Mouse (Mus musculus): ENCODE data around the gene Agr2. TPM values are rescaled to one million over a fixed set of nuclear protein-coding genes. Genes with fewer than 3 reads are reported as not detected.

Agr2 gene
- polyA plus RNA-seq, 1 experiment from 2014 or later, result 0.32 TPM

DNA sequence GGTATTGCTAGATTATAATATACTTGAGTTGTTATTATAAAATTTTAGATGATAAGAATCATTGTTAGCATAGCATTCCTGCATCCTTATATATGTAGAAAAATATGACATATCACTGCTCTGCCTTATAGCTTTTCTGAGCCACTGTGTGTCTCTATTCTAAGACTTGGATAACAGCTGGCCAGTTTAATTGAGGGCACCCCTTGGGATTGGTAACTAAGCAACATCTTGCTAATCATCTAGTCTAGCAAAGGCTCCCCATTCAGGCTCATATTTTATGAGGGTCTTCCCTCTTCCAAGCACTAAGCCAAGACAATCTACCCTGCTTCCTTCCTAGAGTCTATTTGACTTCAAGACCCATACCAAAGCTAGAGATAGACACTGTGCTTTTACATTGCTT lies 1.4 kb downstream of the Agr2 start:
- no peak overlapping the region for H3K4me2 ChIP-seq (replicated peaks)
- no peaks in the 10 kb centered on the region for H3K9me3 ChIP-seq
- no peak for ATAC-seq (ENCODE audit: low FRiP score, low read depth)

DNA sequence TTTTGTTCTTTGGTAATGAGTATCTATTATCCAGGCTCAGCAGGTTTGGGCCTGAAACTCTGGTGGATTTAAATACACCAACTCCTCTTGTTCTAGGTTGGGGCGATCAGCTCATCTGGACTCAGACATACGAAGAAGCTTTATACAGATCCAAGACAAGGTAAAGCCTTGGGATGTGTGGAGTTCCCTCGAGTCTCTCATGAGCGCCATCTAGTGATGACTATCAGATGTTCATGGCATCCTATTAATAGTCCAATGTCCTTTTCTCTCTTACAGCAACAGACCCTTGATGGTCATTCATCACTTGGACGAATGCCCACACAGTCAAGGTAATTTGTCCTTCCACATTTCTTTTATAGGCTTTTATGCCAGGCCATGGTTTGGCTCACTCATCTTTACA lies 3.1 kb downstream of the Agr2 start:
- Histone ChIP-seq H3K9me3 (no peaks in the 10 kb centered on the region), H3K27ac (no peak overlapping the region), H3K4me3 (no peak overlapping the region), H3K27me3 (no peaks in the 10 kb centered on the region), H3K36me3 (no peaks in the 10 kb centered on the region), H3K9ac (no peak overlapping the region), H3K4me1 (0 out of 2 replicates have a peak, but pooled peaks cover 5% of the 10 kb centered on the region), H3K4me2 (replicated peaks) (no peak overlapping the region)
- ATAC-seq (ENCODE audit: low FRiP score, low read depth), result no peak
- 33% methylated on average over 5 of the region's 5 CpGs for WGBS

More for the DNA sequence above, 1.4 kb downstream of the Agr2 start:
- Histone ChIP-seq H3K9ac (no peak overlapping the region), H3K27me3 (no peaks in the 10 kb centered on the region), H3K4me1 (0 out of 2 replicates have a peak, but pooled peaks cover 5% of the 10 kb centered on the region), H3K27ac (no peak overlapping the region), H3K36me3 (no peaks in the 10 kb centered on the region), H3K4me3 (no peak overlapping the region)

DNA sequence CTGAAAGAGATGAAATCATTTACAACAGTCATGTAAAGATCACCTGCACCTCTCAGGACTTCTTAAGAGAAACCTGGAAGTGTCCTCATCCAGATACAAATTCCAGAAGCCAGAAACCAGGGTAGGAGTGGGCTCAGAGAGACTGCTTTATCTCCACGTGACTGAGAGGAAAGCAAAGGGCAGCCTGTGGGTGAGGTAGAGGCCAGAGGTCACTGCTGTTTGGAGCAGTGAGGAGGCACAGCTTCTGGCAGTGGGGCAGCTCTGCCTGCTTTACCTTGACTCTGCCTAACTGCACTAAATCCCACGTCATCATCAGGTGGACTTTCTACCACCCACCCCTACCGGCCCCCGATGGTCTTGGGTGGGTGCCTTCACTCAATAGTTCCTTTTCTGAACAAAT lies 12.0 kb downstream of the Agr2 start:
- Histone ChIP-seq H3K4me1 (no peaks in the 10 kb centered on the region), H3K27ac (no peak overlapping the region), H3K4me2 (replicated peaks) (no peak overlapping the region), H3K36me3 (no peaks in the 10 kb centered on the region), H3K9ac (no peak overlapping the region), H3K9me3 (no peaks in the 10 kb centered on the region), H3K4me3 (no peak overlapping the region), H3K27me3 (no peaks in the 10 kb centered on the region)
- no peak for ATAC-seq (ENCODE audit: low FRiP score, low read depth)
- 66% methylated on average over 4 of the region's 4 CpGs for WGBS

DNA sequence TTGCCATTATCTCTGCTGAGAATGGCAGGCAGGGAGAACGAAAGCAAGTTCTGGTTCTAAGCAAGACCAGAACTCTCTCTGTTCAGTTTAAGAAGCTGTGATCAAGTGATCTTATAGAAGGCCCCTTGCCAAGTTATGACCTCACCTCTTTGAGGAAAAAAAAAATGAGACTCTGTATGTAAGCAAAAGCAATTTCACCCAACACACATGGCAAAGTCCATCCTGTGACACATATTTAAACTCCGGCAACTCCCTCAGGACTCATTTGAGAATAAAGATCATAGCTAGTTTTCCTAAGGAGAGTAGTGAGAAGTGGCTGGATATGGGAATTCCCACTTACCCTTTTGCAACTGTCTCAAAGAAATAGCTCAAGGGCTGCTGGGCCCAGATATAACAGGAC lies 14.9 kb downstream of the Agr2 start:
- Histone ChIP-seq H3K36me3 (no peaks in the 10 kb centered on the region), H3K27me3 (no peaks in the 10 kb centered on the region), H3K4me2 (replicated peaks) (no peak overlapping the region), H3K4me1 (no peaks in the 10 kb centered on the region), H3K9ac (no peak overlapping the region), H3K9me3 (no peaks in the 10 kb centered on the region), H3K4me3 (no peak overlapping the region), H3K27ac (no peak overlapping the region)
- WGBS, result 66% methylated on average over 2 of the region's 2 CpGs
- ATAC-seq (ENCODE audit: low FRiP score, low read depth), result no peak

DNA sequence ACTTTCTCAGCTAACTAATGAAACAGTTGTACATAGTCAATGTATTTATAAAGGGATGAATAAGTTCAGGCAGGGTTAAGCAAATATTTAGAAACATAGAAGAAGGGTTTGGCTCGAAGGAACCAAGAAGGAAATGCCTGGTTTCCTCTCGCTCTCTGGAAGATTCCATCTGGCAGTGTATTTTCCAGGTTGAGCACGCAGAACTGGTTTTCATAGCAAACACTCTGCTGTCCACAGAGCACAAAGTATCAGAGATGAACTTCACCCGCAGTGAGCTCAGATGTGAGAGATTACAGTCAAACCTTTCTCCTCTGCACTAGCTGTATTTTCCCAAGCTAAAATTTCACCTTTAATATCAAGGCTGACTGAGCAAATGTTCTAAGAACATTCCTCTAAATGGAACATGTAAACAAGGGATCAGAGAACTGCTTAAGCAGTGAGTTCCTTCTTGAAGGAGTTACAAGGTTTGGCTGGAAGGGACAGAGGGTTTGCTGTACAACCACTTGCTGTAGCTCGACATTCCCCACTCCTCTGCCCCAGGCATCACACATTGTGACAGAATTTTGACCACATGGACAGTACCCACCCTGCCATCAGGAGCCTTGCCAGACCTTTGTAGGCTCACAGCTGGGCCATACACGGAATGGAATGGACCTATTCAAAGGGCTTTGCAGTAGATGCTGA lies 15.8 kb downstream of the Agr2 start:
- no peaks in the 10 kb centered on the region for H3K4me1 ChIP-seq
- no peak overlapping the region for H3K9ac ChIP-seq
- WGBS, result 70% methylated on average over 6 of the region's 6 CpGs
- no peaks in the 10 kb centered on the region for H3K9me3 ChIP-seq
- no peaks in the 10 kb centered on the region for H3K36me3 ChIP-seq
- no peak overlapping the region for H3K4me3 ChIP-seq
- H3K4me2 ChIP-seq (replicated peaks), result no peak overlapping the region
- H3K27me3 ChIP-seq, result no peaks in the 10 kb centered on the region
- no peak overlapping the region for H3K27ac ChIP-seq
- ATAC-seq (ENCODE audit: low FRiP score, low read depth), result no peak

DNA sequence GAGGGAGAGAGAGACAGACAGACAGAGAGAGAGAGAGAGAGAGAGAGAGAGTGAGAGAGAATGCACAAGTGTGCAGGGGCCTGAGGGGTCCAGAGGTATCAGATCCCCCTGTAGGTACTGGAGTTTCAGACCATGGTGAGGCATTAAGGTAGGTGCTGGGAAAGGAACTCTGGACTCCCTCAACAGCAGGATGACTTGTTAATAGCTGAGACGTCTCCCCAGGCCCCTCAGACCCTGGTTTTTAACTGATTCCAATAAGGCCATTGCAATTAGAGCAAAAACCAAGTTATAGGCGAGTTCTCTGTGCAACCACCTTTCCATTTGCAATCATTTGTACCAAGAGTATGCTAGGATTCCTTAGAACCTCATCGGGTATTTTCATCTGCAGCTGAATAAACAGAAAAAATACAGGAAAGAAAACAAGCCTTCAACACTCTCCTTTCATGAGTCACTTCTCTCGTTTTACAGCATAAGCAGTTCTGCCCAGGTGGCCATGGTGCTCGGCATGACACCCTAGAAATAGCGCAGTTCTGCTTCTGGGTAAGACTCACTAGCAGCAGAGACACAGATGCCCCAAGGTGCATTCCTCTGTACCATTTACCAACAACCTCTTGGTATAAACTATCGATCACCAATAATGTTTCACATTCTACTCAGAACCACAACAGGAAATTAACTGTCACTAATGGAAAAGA lies 20.7 kb downstream of the Agr2 start:
- H3K9ac ChIP-seq, result no peak overlapping the region
- H3K4me3 ChIP-seq, result no peak overlapping the region
- H3K27me3 ChIP-seq, result no peaks in the 10 kb centered on the region
- no peak for ATAC-seq (ENCODE audit: low FRiP score, low read depth)
- WGBS, result 61% methylated on average over 7 of the region's 7 CpGs
- no peak overlapping the region for H3K4me2 ChIP-seq (replicated peaks)
- H3K27ac ChIP-seq, result no peak overlapping the region
- no peaks in the 10 kb centered on the region for H3K4me1 ChIP-seq
- peaks cover 4% of the 10 kb centered on the region; the same call in 1 of the 2 replicates for H3K9me3 ChIP-seq
- no peaks in the 10 kb centered on the region; the same call in 1 of the 2 replicates for H3K36me3 ChIP-seq

DNA sequence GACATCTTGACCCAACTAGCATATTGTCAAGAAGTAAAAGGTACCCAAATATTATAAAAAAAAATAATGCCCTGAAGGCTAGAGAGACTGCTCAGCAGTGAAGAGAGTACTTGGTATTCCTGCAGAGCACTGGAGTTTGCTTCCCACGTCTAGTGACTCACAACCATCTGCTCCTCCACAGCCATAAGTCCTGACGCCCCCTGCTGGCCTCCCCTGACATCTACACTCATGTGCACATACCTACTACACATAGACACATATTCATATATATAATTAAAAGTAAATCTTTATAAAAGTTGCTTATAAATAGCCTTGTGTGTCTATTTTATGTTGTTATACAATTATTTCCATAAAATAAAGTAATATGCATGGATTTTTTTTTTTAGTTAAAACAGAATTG lies 25.1 kb downstream of the Agr2 start:
- Histone ChIP-seq H3K9ac (no peak overlapping the region), H3K4me3 (no peak overlapping the region)

DNA sequence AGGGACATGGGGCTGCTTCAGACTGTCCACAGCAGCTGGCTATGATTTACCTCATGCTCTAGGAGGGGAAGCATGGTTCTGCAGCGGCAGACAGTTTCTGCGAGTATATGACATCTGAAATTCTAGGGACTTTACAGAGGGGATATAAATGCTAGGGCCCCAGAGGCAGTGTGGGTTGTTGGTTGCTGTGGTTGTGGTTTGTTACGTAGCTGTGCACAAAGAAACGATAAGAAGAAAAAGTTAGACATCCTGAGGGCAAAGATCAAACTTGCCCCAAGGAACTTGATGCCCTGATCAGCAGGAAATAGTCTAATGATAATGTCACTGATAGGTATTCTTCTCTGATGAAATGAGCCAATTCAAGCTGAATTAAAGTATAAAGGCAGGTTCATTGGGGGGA lies 26.9 kb downstream of the Agr2 start:
- H3K27ac ChIP-seq, result no peak overlapping the region
- peaks cover 4% of the 10 kb centered on the region; the same call in 1 of the 2 replicates for H3K9me3 ChIP-seq
- no peak overlapping the region for H3K4me2 ChIP-seq (replicated peaks)
- H3K4me3 ChIP-seq, result no peak overlapping the region
- ATAC-seq (ENCODE audit: low FRiP score, low read depth), result no peak
- H3K27me3 ChIP-seq, result no peaks in the 10 kb centered on the region
- H3K36me3 ChIP-seq, result peaks cover 8% of the 10 kb centered on the region; the same call in 1 of the 2 replicates
- H3K4me1 ChIP-seq, result no peaks in the 10 kb centered on the region
- H3K9ac ChIP-seq, result no peak overlapping the region
- WGBS, result 87% methylated on average over 4 of the region's 4 CpGs

More for the DNA sequence above, 25.1 kb downstream of the Agr2 start:
- Histone ChIP-seq H3K9me3 (peaks cover 4% of the 10 kb centered on the region; the same call in 1 of the 2 replicates), H3K4me2 (replicated peaks) (no peak overlapping the region), H3K27me3 (no peaks in the 10 kb centered on the region), H3K27ac (no peak overlapping the region), H3K36me3 (peaks cover 8% of the 10 kb centered on the region; the same call in 1 of the 2 replicates), H3K4me1 (no peaks in the 10 kb centered on the region)
- 72% methylated on average over 2 of the region's 2 CpGs for WGBS
- ATAC-seq (ENCODE audit: low FRiP score, low read depth), result no peak

DNA sequence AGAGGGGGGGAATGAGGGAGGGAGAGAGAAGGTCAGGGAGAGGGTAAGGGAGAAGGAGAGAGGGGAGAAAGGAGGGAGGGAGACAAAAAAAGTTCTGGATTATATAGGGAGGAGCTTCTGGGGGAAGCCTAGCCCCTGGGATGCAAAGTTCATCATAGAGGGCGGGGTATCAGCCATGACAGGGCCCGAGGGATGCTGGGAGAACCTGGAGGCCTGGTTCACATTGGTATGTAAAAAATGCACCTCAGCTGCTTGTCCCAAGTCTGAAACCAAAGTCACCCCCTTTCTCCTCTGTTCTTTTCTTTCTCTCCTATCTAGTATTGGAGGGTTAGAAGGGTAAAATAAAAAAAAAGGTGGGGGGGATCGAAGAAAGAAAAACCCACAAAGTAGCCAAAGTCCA lies 27.4 kb downstream of the Agr2 start:
- no peak overlapping the region for H3K27ac ChIP-seq

DNA sequence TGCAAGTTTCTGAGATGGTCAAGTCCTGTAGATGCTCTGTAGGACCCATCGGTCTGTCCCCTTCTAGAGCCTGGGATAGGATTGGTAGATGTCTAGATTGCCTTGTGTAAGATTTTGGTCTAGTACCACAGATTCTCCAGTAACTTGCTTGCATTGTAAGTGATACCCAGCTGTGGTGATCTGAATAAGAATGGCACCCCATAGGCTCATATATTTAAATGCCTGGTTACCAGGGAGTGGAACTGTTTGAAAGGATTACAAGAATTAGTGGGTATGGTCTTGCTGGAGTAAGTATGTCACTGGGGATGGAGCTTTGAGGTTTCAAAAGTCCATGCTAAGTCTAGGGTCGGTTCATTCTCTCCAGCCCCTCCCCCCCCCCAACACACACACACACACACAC lies 28.0 kb downstream of the Agr2 start:
- Histone ChIP-seq H3K4me1 (no peaks in the 10 kb centered on the region), H3K4me3 (no peak overlapping the region)
- WGBS, result 82% methylated on average over 2 of the region's 2 CpGs

More for the DNA sequence above, 27.4 kb downstream of the Agr2 start:
- no peak overlapping the region for H3K4me3 ChIP-seq
- peaks cover 8% of the 10 kb centered on the region; the same call in 1 of the 2 replicates for H3K36me3 ChIP-seq
- no peaks in the 10 kb centered on the region for H3K27me3 ChIP-seq
- ATAC-seq (ENCODE audit: low FRiP score, low read depth), result no peak
- WGBS, result 90% methylated on average over 3 of the region's 3 CpGs
- no peak overlapping the region for H3K4me2 ChIP-seq (replicated peaks)
- H3K9me3 ChIP-seq, result peaks cover 4% of the 10 kb centered on the region; the same call in 1 of the 2 replicates
- H3K9ac ChIP-seq, result no peak overlapping the region
- no peaks in the 10 kb centered on the region for H3K4me1 ChIP-seq

DNA sequence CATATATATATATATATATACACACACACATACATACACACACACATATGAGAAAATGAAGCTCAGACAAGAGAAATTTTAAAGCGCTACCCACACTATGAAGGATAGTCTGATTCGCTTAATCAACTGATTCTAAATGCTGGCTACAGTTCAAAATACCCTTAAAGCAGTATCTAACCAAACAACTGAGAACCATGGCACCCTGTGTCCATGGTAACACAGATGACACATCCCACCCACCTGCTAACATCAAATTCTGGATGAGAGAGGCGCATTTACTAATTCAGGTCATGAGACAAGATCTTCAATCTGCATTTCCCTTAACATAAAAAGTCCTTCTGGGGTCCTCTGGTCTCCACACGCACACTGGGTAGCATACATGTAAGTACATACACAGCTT lies 33.4 kb downstream of the Agr2 start:
- Histone ChIP-seq H3K27me3 (no peaks in the 10 kb centered on the region), H3K36me3 (no peaks in the 10 kb centered on the region), H3K4me3 (no peak overlapping the region), H3K27ac (no peak overlapping the region), H3K4me1 (0 out of 2 replicates have a peak, but pooled peaks cover 13% of the 10 kb centered on the region), H3K4me2 (replicated peaks) (no peak overlapping the region), H3K9ac (no peak overlapping the region), H3K9me3 (no peaks in the 10 kb centered on the region)
- no peak for ATAC-seq (ENCODE audit: low FRiP score, low read depth)
- WGBS, result 94% methylated on average over 4 of the region's 4 CpGs

More for the DNA sequence above, 28.0 kb downstream of the Agr2 start:
- Histone ChIP-seq H3K27me3 (no peaks in the 10 kb centered on the region), H3K9ac (no peak overlapping the region), H3K9me3 (peaks cover 4% of the 10 kb centered on the region; the same call in 1 of the 2 replicates), H3K4me2 (replicated peaks) (no peak overlapping the region), H3K27ac (no peak overlapping the region), H3K36me3 (0 out of 2 replicates have a peak, but pooled peaks cover 8% of the 10 kb centered on the region)
- ATAC-seq (ENCODE audit: low FRiP score, low read depth), result no peak

DNA sequence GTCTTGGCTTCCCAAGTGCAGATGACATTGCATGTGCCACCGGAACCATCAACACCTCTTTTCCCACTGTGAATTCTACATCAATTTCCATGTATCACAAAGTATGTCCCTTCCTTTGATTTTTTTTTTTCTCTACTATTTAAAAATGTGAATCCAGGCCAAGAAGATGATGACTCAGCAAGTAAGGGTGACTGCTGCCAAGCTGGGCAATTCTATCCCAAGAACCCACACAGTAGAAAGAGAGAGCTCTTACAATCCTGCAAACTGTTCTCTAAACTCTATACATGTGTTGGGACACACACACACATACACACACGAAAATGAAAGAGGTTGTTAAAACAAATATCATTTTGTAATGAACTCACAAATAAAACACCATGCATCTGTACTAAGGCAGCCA lies 34.5 kb downstream of the Agr2 start:
- WGBS, result 84% methylated on average over 2 of the region's 2 CpGs
- 0 out of 2 replicates have a peak, but pooled peaks cover 13% of the 10 kb centered on the region for H3K4me1 ChIP-seq
- no peaks in the 10 kb centered on the region for H3K9me3 ChIP-seq
- no peak overlapping the region for H3K4me3 ChIP-seq
- H3K36me3 ChIP-seq, result no peaks in the 10 kb centered on the region
- H3K27me3 ChIP-seq, result no peaks in the 10 kb centered on the region
- no peak overlapping the region for H3K9ac ChIP-seq
- ATAC-seq (ENCODE audit: low FRiP score, low read depth), result no peak
- no peak overlapping the region for H3K4me2 ChIP-seq (replicated peaks)
- H3K27ac ChIP-seq, result no peak overlapping the region
